Mouse (Mus musculus) limb, embryonic 15.5 days (tissue): ENCODE results near the gene Olfr368. TPM values are rescaled to one million over a fixed set of nuclear protein-coding genes. Genes with fewer than 3 reads are reported as not detected.

Experiments used
- polyA plus RNA-seq: library from polyadenylated mRNA; unstranded; fragments of >200 nt; fragmentation: Nextera tagmentation; extraction: Ambion mirVana; gene quantifications from 2 replicates; pipeline ENCODE4 v1.2.1, GENCODE M21; 2015

Gene Olfr368
- polyA plus RNA-seq, 1 experiment from 2014 or later: not detected

Other genes with a start within 250 kb of the Olfr368 start
- not detected in 2 replicates for gene Olfr361, start 237.2 kb upstream of the Olfr368 start, polyA plus RNA-seq
- gene Olfr362, start 208.6 kb upstream of the Olfr368 start, polyA plus RNA-seq: not detected in 2 replicates
- not detected in 2 replicates for gene Olfr364-ps1, start 187.2 kb upstream of the Olfr368 start, polyA plus RNA-seq
- not detected in 2 replicates for gene Olfr365, start 138.3 kb upstream of the Olfr368 start, polyA plus RNA-seq
- gene Olfr366, start 114.9 kb upstream of the Olfr368 start, polyA plus RNA-seq: not detected in 2 replicates
- gene Pdcl, start 32.8 kb downstream of the Olfr368 start, polyA plus RNA-seq: 38.5 TPM in 2 replicates
- 12.1 and 14.1 TPM in 2 replicates for gene Rc3h2, start 96.4 kb downstream of the Olfr368 start, polyA plus RNA-seq
- 6.0 and 6.2 TPM in 2 replicates for gene Zbtb26, start 116.6 kb downstream of the Olfr368 start, polyA plus RNA-seq
- 5.3 and 8.3 TPM in 2 replicates for gene Zbtb6, start 116.7 kb downstream of the Olfr368 start, polyA plus RNA-seq
- 42.2 and 45.1 TPM in 2 replicates for gene Rabgap1, start 116.8 kb downstream of the Olfr368 start, polyA plus RNA-seq
- gene Gpr21, start 189.8 kb downstream of the Olfr368 start, polyA plus RNA-seq: 0.84 and 1.2 TPM in 2 replicates